Mouse (Mus musculus) CD4-positive, CD25-positive, alpha-beta regulatory T cell, adult 4 months (primary cell): ENCODE data around the gene Junb. TPM values are rescaled to one million over a fixed set of nuclear protein-coding genes. Genes with fewer than 3 reads are reported as not detected.

Source experiments
- ATAC-seq: one replicate; pipeline ENCODE4 v1.8.0; 2017
- polyA plus RNA-seq, 2 experiments: library from polyadenylated mRNA; unstranded; fragments of 100-300 nt; shearing (Covaris generic); gene quantifications; one replicate each; pipeline ENCODE4 v1.2.1; 2017

The Junb gene
- polyA plus RNA-seq, 2 experiments from 2014 or later = 18.9 to 29.4 TPM

GRCm38 (mm10) chr8:84936962-84937546, 41.5 kb downstream of the Junb start, which contains the start of gene Mast1:
TSS of gene Mast1 (minus strand) at chr8:84937359.
- ATAC-seq = peak; percentile 60

GRCm38 (mm10) chr8:84936041-84936961, 42.2 kb downstream of the Junb start:
- no peak for ATAC-seq

- ATAC-seq = no peak
These were observed 43.0 kb downstream of the Junb start for GRCm38 (mm10) chr8:84935489-84935888.

GRCm38 (mm10) chr8:84934860-84935259, 43.7 kb downstream of the Junb start:
- ATAC-seq = no peak

- ATAC-seq = no peak
These were observed 44.6 kb downstream of the Junb start for GRCm38 (mm10) chr8:84933767-84934559.

- ATAC-seq = no peak
These were observed 47.9 kb downstream of the Junb start for GRCm38 (mm10) chr8:84930582-84930981.

GRCm38 (mm10) chr8:84928456-84929306, 49.8 kb downstream of the Junb start:
- ATAC-seq = peak; percentile 51

GRCm38 (mm10) chr8:84927513-84927912, 51.0 kb downstream of the Junb start:
- ATAC-seq = no peak

- ATAC-seq = no peak
These were observed 53.0 kb downstream of the Junb start for GRCm38 (mm10) chr8:84925557-84925956.

Other genes with a start within 250 kb of the Junb start
- 1 to 10 TPM; 2.8 to 7.2 TPM for gene Nfix, start 178.4 kb downstream of the Junb start, polyA plus RNA-seq
- 1 to 10 TPM; 4.9 to 7.6 TPM for gene Dand5, start 155.9 kb downstream of the Junb start, polyA plus RNA-seq
- gene Gadd45gip1, start 147.2 kb downstream of the Junb start, polyA plus RNA-seq = 10 to 100 TPM; 14.3 to 16.4 TPM
- gene Rad23a, start 138.1 kb downstream of the Junb start, polyA plus RNA-seq = 100 to 1,000 TPM; 139 to 160 TPM
- gene Calr, start 131.8 kb downstream of the Junb start, polyA plus RNA-seq = 100 to 1,000 TPM; 250 to 281 TPM
- 100 to 1,000 TPM in 1 of 2 experiments, 10 to 100 TPM in 1; 67.4 to 122 TPM for gene Farsa, start 121.7 kb downstream of the Junb start, polyA plus RNA-seq
- gene Syce2, start 106.6 kb downstream of the Junb start, polyA plus RNA-seq = 1 to 10 TPM; 6.5 to 9.0 TPM
- gene Gcdh, start 84.8 kb downstream of the Junb start, polyA plus RNA-seq = 10 to 100 TPM; 21.5 to 32.7 TPM
- under 1 TPM in 1 of 2 experiments, not detected in 1; 0.22 TPM for gene Klf1, start 76.8 kb downstream of the Junb start, polyA plus RNA-seq
- 10 to 100 TPM; 25.7 to 29.7 TPM for gene Dnase2a, start 70.2 kb downstream of the Junb start, polyA plus RNA-seq
- gene Mast1, start 41.4 kb downstream of the Junb start, polyA plus RNA-seq = 1 to 10 TPM; 1.2 to 1.3 TPM
- not detected for gene Rtbdn, start 31.7 kb downstream of the Junb start, polyA plus RNA-seq
- not detected for gene Gm49661, start 9.3 kb downstream of the Junb start, polyA plus RNA-seq
- 100 to 1,000 TPM; 213 to 298 TPM for gene Prdx2, start 9.1 kb downstream of the Junb start, polyA plus RNA-seq
- gene Rnaseh2a, start 9.0 kb downstream of the Junb start, polyA plus RNA-seq = 100 to 1,000 TPM in 1 of 2 experiments, 10 to 100 TPM in 1; 78.9 to 109 TPM
- gene Hook2, start 11.9 kb upstream of the Junb start, polyA plus RNA-seq = 1 to 10 TPM; 4.2 to 5.6 TPM
- gene Best2, start 35.8 kb upstream of the Junb start, polyA plus RNA-seq = not detected
- 10 to 100 TPM; 53.8 to 73.8 TPM for gene Asna1, start 46.6 kb upstream of the Junb start, polyA plus RNA-seq
- gene Trir, start 48.1 kb upstream of the Junb start, polyA plus RNA-seq = 10 to 100 TPM; 15.5 to 28.1 TPM
- gene Tnpo2, start 58.2 kb upstream of the Junb start, polyA plus RNA-seq = 10 to 100 TPM; 15.0 to 30.1 TPM
- gene Fbxw9, start 81.3 kb upstream of the Junb start, polyA plus RNA-seq = 1 to 10 TPM; 3.2 to 4.9 TPM
- gene Gm5741, start 89.3 kb upstream of the Junb start, polyA plus RNA-seq = 1 to 10 TPM; 1.1 to 3.6 TPM
- gene Dhps, start 93.0 kb upstream of the Junb start, polyA plus RNA-seq = 10 to 100 TPM; 42.7 to 45.0 TPM
- 100 to 1,000 TPM; 130 to 136 TPM for gene Wdr83os, start 102.0 kb upstream of the Junb start, polyA plus RNA-seq
- gene Wdr83, start 102.6 kb upstream of the Junb start, polyA plus RNA-seq = 10 to 100 TPM; 41.0 to 56.0 TPM
- gene Man2b1, start 104.6 kb upstream of the Junb start, polyA plus RNA-seq = 100 to 1,000 TPM in 1 of 2 experiments, 10 to 100 TPM in 1; 98.3 to 117 TPM
- not detected for gene Zfp791, start 144.4 kb upstream of the Junb start, polyA plus RNA-seq
- gene Cks1brt, start 173.2 kb upstream of the Junb start, polyA plus RNA-seq = not detected
- not detected for gene Olfr371, start 247.3 kb upstream of the Junb start, polyA plus RNA-seq